Mouse (Mus musculus) urinary bladder, postnatal 10 days (tissue): ENCODE measurements at regions not wholly inside any gene's neighbourhood (a gene's known extent, or its start where the extent isn't known, plus 50 kb on each side); places are given as distances from the start of the nearest gene placed in this dataset.

ENCODE experiments used
- DNase-seq: peaks from one replicate; pipeline ENCODE4 v3.0.0; 2022; ENCODE audit warnings: low spot score

GRCm38 (mm10) chr5:75828332-75828731 is 149.9 kb downstream of the Kdr start:
- DNase-seq = no peak

GRCm38 (mm10) chr5:75826283-75827098 is 151.8 kb downstream of the Kdr start:
- no peak for DNase-seq

- no peak for DNase-seq
Observed at GRCm38 (mm10) chr5:75825576-75825975, 152.7 kb downstream of the Kdr start.

DNA sequence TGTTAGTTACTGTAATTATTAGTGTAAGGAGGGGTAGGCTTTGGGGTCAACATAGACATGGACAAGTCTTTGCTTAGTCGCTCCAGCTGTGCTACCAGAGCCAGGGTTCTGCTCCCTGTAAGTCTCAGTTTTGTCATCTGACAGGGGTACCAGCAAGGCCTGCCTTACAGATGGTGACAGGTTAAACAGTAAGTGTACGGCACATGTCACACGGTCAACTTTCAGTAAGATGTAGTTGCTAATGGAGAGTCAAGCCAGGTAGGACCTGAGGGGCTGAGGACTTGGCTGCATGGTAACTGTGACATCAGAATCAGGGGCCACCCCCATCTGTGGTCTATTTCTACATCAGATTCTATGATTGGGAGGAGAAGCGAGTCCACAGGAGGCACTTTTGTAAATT is 153.6 kb downstream of the Kdr start:
- no peak for DNase-seq

DNA sequence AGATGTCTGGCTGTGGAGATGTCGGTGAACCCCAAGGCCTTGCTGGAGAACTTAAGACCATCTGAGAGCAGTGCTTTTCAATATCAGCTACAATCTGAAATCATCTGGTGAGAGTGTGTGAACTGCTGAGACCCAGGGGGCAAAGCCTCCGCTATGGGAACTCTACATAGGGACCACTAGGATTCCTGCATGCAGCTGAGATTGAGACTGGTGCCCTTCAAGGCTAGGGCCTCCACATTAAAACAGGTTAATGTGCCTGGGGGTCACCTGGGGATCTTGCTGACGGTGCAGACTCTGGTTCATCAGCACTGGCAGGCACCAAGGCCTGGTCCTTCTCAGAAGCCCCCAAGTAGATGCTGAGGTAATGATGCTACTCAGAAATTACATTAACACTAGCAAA is 154.6 kb downstream of the Kdr start:
- DNase-seq = no peak

DNA sequence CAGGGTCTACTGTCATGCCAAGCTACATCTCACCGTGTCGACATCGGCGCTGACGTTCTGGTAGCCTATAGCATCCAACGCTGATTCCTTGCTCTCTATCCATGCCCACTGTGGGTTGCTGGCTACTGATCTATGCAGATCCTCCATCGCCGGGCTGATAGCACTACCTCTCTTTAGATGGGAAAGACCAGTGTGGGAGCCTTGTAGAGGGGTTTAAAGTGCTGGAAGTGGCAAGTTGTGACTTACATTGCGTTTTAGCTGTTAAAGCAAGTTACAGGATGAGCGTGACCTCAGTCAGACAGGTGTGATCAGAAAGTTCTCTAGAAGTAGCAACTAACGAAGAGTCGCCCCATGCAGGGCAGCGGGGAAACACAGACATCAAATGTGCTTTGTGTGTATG is 160.9 kb downstream of the Kdr start:
- no peak for DNase-seq

DNA sequence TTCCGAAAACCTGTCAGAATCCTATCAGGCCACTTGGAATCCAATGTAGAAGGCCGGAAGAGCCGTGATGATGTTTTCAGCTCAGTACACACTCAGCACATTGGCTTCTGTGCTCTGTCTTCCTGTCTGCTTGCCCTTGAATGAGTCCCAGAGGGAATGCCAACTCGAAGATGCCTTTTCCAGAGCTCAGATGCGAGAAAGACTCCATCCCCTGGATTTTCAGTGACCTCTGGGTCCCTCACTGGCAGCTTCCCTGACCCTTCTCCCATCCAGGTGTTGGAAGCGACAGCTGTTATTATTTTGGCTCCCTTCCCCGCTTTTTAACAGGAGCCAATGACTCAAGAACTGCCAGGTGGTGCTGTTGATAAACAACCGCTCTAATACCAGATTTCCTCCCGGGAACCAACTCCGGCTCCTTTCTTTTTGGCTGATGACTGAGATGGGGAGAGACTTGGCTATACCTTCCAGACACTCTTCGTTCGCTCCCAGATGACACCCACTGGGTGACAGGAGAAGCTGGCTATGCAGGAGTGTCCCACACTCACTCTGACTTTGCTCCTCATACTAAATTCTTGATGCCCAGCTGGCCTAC is 163.8 kb downstream of the Kdr start:
- DNase-seq = no peak

- no peak for DNase-seq
Observed at GRCm38 (mm10) chr5:75812686-75813085, 165.6 kb downstream of the Kdr start.

DNA sequence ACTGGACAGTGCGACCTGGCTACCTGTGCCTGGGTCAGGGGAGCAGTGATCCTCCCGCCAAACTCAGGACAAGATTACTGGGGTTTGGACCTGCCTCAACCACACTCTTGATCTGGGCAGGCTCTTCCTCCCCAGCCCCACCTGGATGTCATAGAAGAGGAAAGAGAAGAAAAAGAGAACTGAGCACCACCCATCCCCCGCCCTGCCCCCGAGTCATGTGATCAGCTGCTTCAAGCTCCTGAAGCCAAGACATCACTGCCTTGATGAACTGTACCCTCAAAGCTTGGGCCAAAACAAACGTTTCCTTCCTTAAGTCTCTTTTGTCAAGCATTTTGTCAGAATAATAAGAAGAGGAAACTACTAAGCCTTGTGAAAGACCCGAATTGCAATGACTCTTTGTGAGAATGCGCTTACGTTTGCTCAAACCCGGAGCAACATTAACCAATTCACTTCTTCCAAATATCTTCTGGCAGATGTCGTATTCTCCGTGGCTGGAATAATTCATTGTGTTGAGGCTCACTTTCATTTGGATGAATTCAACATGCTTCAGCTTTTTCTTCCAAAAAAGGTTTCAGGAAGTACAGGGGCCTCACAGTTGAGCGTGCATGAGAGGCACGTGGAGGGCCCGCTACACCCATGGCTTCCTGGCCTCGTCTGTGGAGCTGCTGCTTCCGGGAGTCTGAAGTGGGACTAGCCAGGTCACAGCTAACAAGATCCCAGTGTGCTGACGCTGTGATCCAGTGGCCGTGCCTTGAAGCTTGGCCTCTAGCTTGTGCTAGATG is 169.5 kb downstream of the Kdr start:
- no peak for DNase-seq

DNA sequence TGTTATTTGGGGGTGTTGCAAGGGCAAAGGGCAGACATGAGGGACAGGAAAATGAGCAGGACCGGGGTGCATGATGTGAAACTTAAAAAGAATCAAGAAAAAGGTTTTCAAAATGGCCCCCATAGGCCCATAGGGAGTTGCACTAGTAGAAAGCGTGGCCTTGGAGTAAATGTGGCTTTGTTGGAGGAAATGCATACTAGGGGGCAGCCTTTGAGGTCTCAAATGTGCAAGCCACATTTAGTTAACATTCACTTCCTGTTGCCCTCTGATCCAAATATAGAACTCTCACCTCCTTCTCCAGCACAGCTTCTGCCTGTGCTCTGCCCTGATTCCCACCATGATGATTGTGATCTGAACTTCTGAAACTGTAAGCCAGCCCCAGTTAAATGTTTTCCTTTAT is 173.2 kb downstream of the Kdr start:
- no peak for DNase-seq

- DNase-seq = no peak
Observed at GRCm38 (mm10) chr5:75804340-75804739, 173.9 kb downstream of the Kdr start.

GRCm38 (mm10) chr5:75803012-75803411 is 175.2 kb downstream of the Kdr start:
- DNase-seq = no peak

GRCm38 (mm10) chr5:75800040-75800989 is 177.9 kb downstream of the Kdr start:
- DNase-seq = no peak

- no peak for DNase-seq
Observed at GRCm38 (mm10) chr5:75799627-75800026, 178.6 kb downstream of the Kdr start.

DNA sequence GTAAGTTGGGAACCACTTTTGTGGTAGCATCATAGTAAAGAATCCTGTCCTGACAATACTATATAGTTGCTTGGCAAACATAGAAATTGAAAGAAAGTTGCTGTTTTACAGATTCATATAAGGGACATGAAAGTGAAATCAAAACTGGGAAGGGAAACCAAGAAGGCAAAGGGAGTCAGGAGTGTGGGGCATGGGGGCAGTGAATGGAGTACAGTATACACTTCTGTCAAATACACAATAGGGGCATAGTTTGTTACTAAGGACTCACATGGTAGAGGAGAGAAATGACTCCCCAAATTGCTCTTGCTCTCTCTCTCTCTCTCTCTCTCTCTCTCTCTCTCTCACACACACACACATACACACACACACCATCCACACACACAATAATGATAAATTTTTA is 185.1 kb downstream of the Kdr start:
- no peak for DNase-seq

DNA sequence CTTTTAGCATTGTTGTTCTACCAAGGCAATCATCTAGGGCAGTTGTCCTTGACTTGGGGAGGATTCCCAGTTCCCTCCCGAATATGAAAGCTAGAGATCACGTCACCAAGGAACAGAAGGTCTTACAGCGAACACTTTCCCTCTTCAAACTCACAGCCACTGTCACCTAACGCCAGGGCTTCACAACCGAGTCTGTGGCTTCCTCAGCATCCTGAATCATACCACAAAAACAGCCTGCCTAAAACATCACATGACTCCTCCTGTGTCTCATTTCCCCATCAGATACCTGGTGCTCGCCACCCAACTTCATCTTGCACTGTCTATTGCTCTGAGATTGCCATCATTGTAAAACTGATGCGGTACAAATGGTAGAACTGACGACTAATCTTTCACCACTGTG is 186.5 kb downstream of the Kdr start:
- DNase-seq = no peak

DNA sequence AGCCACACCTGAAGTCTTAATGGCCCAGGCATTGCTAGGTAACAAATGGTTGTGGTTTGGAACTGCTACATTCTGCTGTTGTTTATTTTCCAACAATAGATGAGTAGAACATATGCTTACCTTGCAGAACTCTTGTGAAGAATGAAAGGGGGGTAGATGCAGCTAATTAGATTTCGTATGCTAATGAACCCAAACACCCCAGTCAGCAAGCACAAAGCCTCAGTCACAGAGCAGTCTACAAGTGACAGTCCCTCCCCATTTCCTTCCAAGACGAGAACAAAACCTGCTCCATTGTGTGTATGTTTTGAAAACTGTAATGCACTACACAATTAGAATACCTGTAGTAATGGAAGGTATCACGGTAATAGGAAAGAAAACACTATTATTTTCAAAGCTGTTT is 190.2 kb downstream of the Kdr start:
- DNase-seq = no peak

- DNase-seq = no peak
Observed at GRCm38 (mm10) chr5:75786196-75786595, 192.1 kb downstream of the Kdr start.

DNA sequence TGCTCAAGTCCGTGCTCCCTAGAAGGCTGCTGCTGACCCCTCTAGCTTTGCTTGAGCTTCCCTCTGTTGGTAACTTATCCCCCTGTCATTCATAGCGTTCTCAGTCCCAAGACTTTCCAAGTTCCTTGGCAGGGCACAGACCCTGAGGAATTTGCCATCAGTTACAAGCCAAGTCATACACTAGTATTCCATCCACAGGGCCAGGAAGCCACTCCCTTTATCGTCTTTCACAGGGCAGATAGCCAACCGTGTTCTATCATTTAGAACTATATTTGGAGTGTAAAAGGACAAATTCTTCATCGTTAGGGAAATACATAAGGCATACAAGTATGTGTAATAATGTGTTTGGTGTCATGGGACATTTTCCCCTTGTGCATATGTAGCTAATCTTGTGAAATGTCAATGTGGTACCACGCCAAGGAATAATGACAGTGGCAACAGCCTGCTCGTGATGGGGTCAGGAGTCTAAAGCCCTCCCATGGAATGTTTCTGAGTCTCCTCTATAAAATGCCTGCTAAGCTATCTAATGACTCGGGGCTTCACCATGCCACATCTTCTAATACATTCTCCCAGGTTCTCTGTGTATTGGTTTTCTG is 193.2 kb downstream of the Kdr start:
- no peak for DNase-seq

- DNase-seq = no peak
Observed at GRCm38 (mm10) chr5:75770592-75770991, 195.9 kb downstream of the Kit start.

- no peak for DNase-seq
Observed at GRCm38 (mm10) chr5:75767213-75767612, 192.5 kb downstream of the Kit start.

DNA sequence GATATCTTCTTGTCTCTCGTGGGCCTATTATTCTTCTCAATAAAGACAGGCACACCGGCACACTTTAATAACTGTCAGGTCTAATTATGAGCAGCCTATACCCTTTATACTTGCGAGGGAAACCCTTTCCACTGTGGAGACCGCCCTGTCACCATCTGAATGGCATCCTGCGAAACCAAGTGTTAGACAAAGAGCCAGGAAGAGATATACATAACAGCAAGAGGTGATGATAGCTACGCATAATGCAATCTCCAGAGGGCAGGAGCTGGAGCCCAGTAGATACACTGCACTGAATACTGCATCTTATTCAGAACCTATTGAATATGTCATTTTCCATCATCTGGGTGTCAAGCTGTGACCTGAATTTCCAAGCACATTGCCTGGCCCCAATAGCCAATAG is 187.7 kb downstream of the Kit start:
- no peak for DNase-seq
